Mouse (Mus musculus) erythroblast, embryonic 14.5 days (primary cell): Measurements from ENCODE around the gene 2210407C18Rik.

Experiments used
- GATA1 ChIP-seq: IDR thresholded peaks from 2 replicates; pipeline ENCODE4 v1.6.1; 2012; ENCODE audit warnings: low read length, inconsistent platforms, mixed read lengths
- TAL1 ChIP-seq: IDR thresholded peaks from 3 replicates; pipeline ENCODE4 v1.6.1; 2012; ENCODE audit warnings: low read length, inconsistent platforms, mixed read lengths

GRCm38 (mm10) chr11:58638176-58638701 is 22.4 kb upstream of the 2210407C18Rik start:
- TF ChIP-seq GATA1, result no peak
- no peak for TF ChIP-seq TAL1
